Mouse (Mus musculus) C2C12 (cell line): Measurements from ENCODE around the gene Cmtr1.

Source experiments
- CEBPB ChIP-seq: IDR thresholded peaks from one replicate; pipeline ENCODE4 v1.6.1; 2011; ENCODE audit warnings: low read depth, mild to moderate bottlenecking, control low read depth, moderate library complexity
- CTCF ChIP-seq: IDR thresholded peaks from one replicate; pipeline ENCODE4 v1.5.1; 2011; ENCODE audit not compliant: control insufficient read depth, insufficient read depth, insufficient read length
- FOSL1 ChIP-seq: IDR thresholded peaks from one replicate; pipeline ENCODE4 v1.8.0; 2011; ENCODE audit warnings: mild to moderate bottlenecking, low read length; ENCODE audit not compliant: poor library complexity, insufficient read depth, severe bottlenecking
- MAX ChIP-seq: IDR thresholded peaks from one replicate; pipeline ENCODE4 v1.6.1; 2011; ENCODE audit warnings: mild to moderate bottlenecking, control low read depth
- MYOD1 ChIP-seq: IDR thresholded peaks from one replicate; pipeline ENCODE4 v1.6.1; 2011; ENCODE audit warnings: low read depth; ENCODE audit not compliant: control insufficient read depth, insufficient read length
- MYOG ChIP-seq: IDR thresholded peaks from one replicate; pipeline ENCODE4 v1.6.1; 2011; ENCODE audit not compliant: control insufficient read depth, insufficient read length; ENCODE audit errors: extremely low read depth

- TF ChIP-seq CTCF (no peak), MYOD1 (no peak), FOSL1 (no peak), MAX (no peak), MYOG (no peak), CEBPB (no peak)
Observed at GRCm38 (mm10) chr17:29623488-29623887, 36.9 kb upstream of the Cmtr1 start.
